Mouse (Mus musculus): ENCODE measurements around the gene Zfp664.

The Zfp664 gene

GRCm38 (mm10) chr5:124922356-124923352 is 60.2 kb downstream of the Zfp664 start:
- in situ Hi-C loops (cut with MboI, MseI) = no loop called here

GRCm38 (mm10) chr5:124929425-124930054 is 67.0 kb downstream of the Zfp664 start:
- in situ Hi-C loops (cut with MboI, MseI) = no loop called here

DNA sequence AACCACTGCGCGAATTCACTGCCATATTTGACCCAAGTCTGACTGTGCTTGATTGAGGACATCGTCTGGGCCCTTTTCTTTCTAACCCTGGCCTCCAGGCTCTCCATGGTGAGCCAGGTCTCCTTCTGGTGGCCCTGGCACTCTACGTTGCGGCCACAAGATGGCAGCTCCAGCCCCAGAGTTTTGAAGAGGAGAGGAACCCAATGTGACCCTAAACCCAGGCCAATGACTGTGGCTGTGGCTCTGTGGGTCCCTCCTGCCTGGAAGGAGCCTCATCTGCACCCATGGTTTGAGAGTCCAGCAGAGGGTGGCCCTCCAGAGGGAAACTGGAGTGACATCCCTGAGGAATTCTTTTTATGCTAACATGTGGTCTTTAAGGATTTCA is 67.6 kb downstream of the Zfp664 start:
- in situ Hi-C loops (cut with MboI, MseI) = no loop called here

DNA sequence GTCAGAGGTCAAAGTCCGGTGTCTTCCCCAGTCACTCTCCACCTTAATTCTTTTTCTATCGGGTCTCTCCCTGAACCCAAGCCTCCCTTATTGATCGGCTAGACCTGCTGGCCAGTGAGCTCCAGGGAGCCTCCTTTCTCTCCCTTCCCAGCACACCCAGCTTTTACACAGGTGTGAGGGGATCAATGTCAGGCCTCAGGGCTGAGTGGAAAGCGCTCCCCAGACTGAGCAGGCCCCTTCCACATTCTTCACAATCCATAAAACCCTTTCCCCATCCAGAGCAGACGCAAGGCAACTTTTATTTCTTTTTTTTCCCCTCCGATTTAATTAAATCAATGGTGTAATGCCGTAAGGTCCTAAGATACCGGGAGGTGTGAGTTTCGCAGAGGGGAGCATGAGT is 68.1 kb downstream of the Zfp664 start:
- in situ Hi-C loops (cut with MboI, MseI) = no loop called here

DNA sequence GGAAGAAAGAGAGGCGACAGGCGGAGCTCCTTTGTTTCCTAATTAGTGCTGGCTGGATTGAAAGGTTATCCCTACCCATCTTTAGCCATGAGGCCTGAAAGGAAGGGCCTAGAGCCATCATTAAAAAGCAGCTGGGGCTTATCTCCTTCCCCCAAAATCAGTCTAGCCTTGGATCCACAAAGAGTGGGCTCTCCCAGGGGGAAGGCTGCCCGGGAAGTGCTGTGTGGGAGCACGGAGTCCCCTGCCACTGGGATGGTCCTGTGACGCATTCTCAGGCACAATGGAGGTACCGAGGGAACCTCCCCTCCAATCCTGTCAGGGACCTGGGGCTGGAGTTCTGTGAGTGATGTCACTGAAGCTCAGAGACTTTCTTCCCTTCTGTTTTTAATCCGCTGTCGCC is 68.6 kb downstream of the Zfp664 start:
- in situ Hi-C loops (cut with MboI, MseI) = no loop called here

DNA sequence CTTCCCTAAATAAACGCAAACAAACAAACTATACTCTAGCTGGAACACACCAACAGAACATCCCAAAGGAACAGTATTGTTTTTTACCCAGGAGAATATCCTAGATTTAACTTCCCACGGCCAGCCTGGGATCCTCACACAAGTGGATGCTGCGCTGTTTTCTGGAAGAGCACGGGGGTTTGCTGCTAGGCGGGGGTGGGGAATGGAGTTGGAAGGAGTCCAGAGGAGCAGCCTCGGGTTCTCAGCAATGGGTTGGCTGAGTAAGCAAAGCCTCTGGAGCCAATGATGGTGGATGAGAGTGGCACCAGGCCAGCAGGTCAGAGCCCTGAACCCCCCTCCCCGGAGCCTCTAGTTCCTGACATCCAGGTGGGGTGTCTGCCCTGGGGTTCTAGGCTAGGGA is 72.1 kb downstream of the Zfp664 start:
- in situ Hi-C loops (cut with MboI, MseI) = no loop called here

GRCm38 (mm10) chr5:124943181-124943792 is 80.8 kb downstream of the Zfp664 start:
- in situ Hi-C loops (cut with MboI, MseI) = no loop called here

DNA sequence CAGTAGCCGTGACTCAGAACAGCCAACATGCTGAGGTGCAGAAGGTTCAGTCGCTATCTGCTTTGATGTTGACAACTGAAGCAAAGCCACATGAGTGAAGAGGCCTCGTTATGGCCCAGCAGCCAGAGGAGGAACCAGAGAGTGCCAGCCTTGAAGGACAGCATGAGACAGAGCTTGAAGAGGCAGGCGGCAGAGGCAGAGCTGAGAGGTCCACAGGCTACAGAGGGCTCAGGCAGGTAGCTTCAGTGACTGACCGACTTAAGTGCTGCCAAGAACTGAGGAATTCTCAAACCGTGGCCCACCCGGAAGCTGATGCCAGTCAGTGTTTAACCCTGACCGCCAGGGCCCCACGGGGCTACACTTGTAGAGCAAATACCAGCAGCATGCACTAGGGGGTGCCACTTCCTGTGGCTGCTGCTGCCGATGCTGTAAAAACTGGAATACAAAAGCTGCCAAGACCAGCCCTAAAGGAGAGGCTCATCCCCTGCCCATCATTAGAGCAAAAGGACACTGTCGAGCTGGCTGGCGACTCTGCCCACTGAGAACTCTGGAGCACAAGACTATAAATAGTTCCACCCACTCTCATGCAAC is 81.4 kb downstream of the Zfp664 start:
- in situ Hi-C loops (cut with MboI, MseI) = no loop called here

DNA sequence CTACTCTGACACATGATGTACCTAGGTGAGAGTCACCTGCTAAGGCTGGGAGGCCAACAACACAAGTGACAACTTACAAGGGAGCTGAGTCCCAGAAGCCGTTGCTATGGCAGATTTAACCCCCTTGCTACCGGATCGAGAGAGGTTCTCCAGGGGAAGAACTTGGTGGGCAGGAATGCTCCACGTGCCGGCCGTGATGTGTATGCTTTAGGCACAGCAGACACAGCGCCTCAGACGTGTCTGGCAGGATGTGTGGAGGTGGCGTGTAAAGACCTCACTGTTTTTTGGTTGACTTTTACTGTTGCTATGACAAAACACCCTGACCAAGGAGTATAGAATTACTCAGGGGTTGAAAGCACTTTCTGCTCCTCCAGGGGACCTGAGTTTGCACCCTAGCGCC is 81.9 kb downstream of the Zfp664 start:
- in situ Hi-C loops (cut with MboI, MseI) = no loop called here

DNA sequence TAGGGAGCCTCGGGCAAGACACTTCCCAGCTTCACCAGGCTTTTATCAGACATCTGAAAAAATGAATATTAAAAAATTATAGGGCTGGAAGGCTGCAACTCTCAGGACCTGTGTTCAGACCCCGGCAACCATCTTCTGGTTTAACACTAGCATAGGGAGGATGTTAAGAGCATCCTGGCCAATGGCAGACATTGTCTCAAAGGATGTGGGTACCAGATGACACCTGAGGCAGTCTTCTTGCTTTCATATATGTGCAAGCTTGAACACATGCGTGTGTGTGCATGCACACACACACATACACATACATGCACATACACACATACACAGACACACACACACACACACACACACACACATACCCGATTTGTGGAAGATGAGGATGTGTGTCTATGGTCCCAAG is 82.6 kb downstream of the Zfp664 start:
- in situ Hi-C loops (cut with MboI, MseI) = no loop called here

DNA sequence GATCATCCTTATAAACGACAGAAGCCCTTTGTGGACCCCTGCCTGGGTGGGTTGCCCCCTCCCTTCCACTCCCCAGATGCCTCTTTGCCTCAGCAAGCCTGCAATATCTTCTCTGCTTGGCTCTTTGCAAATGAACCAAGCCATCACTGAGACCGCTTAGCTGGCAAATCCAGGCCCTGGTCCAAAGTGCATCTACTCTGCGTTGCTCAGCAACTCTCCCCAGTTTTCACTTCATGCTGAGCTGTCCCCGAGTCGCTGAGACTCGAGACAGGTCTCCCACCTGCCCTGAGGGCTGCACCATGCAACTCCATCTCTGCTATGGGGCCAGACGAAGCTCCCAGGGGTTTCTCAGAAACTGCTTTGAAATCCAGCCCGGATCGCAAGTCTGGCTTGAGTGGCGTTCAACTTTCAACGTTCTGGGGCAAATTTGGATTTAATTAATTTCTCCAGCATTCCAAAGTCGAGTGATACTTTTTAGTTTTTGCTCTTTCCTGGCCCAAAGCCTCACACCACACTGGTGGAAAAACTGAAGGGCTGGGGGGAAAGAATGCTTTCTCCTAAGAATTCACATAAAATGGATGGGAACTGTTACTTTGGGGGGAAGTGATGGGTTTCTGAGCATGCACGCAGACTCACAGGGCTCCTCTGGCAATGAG is 88.3 kb downstream of the Zfp664 start:
- in situ Hi-C loops (cut with MboI, MseI) = no loop called here

- in situ Hi-C loops (cut with MboI, MseI) = no loop called here
Observed at GRCm38 (mm10) chr5:124951333-124951732, 88.8 kb downstream of the Zfp664 start.

All from T-helper 2 cell (primary cell).